Mouse (Mus musculus) gastrocnemius, postnatal 25 days (tissue): ENCODE measurements around the gene Alx3. TPM values are rescaled to one million over a fixed set of nuclear protein-coding genes. Genes with fewer than 3 reads are reported as not detected.
"Not testable (repeated sequence)": the region's sequence is repeated elsewhere in the genome, so short reads cannot be mapped to it uniquely, and the experiment has no call there.

Experiments
- DNase-seq: peaks from one replicate; pipeline ENCODE4 v3.0.0; 2022
- total RNA-seq, 2 experiments: library from RNA; stranded (reverse); gene quantifications; 1 replicate in 1 of 2; 2 replicates in 1 of 2; pipeline ENCODE4 v1.2.3; 2021

Gene Alx3
- total RNA-seq, 2 experiments from 2014 or later, result not detected

DNA sequence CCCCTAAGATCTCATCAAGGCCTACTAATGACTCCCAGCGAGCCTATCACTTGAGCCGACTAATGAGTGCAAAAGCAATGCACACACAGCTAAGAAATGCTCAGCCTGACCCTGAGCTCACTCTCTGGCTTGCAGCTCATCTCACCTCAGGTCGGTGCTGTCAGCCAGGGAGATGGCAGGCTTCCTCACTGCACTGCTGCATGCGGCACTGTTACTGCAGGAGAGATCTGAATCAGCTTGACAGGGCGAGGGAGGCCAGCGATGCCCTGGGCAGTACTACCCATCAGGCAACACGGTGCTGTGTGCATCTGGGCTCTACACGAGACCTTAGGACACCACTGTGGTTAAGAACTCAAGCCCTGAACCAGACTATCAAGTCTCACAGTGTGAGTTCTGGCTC is 30.7 kb downstream of the Alx3 start:
- DNase-seq, result no peak

- no peak for DNase-seq
Observed at GRCm38 (mm10) chr3:107626751-107627150, 31.9 kb downstream of the Alx3 start.

- DNase-seq, result no peak
Observed at GRCm38 (mm10) chr3:107627641-107628040, 32.8 kb downstream of the Alx3 start.

GRCm38 (mm10) chr3:107628551-107628950 is 33.7 kb downstream of the Alx3 start:
- DNase-seq, result no peak

- DNase-seq, result no peak
Observed at GRCm38 (mm10) chr3:107629411-107629810, 34.6 kb downstream of the Alx3 start.

DNA sequence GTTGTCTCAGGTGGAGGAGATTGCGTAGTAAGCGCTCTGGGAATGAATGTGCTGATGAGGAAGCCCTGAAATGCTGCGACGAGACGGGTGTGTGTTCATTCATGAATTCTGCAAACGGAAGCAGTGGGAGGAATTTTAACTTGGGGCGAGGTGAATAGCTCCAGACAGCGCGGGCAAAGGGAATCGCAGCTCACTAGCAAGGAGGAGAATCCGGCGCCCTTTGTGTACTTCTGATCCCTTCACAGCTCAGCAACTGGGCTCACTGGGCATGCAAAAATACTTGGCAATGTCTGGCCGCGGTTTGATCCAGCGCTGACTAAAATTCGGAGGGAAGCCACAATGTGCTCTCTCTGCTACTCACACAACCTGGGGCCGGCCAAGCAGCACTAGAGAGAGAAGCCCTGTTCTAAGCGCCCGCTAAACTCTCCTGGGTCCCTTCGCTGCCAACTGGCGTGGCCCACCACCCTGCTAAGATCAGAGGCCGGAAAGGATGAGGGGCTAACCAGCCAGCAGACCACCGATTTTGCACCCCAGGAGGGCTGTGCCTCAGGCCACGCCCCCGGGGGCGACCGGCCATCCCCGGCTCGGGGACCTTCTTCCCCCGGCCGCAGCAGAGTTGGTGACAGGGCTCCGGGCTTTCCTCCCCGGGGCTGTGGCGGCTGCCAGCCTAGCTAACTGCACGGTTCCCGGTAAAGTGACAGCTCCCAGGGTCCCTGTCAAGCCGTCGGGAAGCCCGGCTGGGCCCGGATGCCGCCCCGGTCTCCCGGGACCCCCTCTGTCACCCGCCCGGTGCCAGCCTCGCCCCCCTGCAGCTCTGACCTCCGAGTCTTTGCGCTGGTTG is 36.1 kb downstream of the Alx3 start, which contains the start of gene Gm10961:
Gm10961 (plus strand) TSS at position 641 of the 841 bp plus-strand sequence.
- DNase-seq, result peak; percentile 50

- peak; percentile 93 for DNase-seq
Observed at GRCm38 (mm10) chr3:107631523-107631958, 36.7 kb downstream of the Alx3 start, which contains the start of gene Strip1. TSS of gene Strip1 (minus strand) at chr3:107631694.

DNA sequence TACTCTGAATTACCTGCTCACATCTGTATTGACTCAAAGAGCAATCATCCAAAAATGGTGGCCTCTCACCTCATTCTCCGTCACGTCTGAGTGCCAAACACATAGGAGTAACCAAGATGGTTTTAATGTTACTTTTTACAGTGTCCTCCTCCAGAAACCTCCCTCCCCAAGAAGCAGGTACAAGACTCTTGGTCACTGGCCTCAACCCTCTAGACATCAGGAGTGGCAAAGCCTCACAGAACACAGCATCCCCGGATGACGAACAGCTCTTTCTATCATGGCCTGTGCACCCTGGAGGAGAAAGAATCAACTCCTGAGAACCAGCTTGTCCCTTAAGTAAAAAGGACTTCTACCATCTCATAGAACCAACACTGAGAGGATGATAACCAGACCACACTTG is 38.0 kb downstream of the Alx3 start:
- DNase-seq, result no peak

- no peak for DNase-seq
Observed at GRCm38 (mm10) chr3:107633906-107634305, 39.1 kb downstream of the Alx3 start.

DNA sequence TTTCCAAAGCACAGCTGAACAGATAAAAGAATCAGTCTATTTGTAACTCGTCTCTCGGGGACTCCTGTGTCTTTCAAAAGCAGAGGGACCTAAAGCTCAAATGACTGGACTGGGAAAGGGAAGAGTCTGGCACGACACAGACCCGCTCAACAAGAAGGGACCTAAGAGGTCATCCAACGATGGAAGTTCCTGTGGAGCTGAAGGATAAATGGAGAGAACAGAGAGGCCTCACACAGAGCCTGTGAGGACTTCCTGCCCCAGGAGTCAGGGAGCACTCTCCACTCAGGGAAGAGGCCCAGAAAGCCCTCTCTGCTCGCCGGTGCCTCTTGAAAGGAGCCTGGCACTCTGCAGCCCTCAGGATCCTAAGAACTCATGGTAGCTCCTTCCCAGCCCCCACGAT is 41.0 kb downstream of the Alx3 start:
- no peak for DNase-seq

GRCm38 (mm10) chr3:107636236-107636635 is 41.4 kb downstream of the Alx3 start:
- DNase-seq, result no peak

DNA sequence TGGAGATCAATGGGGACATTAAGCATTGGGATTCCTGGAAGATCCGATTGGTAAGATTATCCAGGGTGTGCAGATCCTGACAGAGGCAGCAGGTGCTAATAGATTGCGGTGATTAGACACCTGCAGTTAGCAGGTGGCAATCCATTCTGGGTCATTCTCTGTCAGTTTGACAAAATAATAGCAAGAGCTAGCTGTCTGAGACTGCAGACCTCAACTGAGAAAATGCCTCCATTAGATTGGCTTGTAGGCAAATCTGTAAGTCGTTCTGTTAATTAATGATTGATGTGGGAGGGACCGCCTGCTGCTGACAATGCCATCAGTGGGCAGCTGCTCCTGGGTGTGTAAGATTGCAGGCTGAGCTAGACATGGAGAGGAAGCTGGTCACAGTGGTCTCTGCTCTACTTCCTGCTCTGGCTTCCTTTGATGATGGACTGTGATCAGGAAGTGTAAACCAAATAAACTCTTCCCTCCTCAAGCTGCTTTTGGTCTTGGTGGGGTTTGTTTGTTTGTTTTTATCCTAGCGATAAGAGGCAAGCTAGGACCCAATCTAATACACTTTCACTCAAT is 42.9 kb downstream of the Alx3 start:
- no peak for DNase-seq

DNA sequence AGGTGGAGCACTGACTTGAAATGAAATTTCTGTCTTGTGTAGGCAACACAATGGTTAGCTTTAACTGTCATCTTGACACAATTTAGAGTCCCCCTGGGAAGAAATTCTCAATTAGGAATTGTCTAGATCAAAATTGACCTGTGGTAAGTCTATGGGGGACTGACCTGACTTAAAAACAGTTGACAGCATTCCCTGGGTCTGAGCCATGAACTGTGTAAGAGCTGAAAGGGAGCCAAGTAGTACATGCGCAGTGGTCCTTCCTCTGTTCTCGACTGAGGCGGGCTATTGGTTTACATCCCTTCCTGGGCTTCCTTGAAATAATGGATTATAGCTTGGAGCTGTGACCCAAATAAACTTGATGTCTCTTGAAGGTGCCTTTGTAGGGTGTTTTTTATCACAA is 52.1 kb downstream of the Alx3 start:
- no peak for DNase-seq

DNA sequence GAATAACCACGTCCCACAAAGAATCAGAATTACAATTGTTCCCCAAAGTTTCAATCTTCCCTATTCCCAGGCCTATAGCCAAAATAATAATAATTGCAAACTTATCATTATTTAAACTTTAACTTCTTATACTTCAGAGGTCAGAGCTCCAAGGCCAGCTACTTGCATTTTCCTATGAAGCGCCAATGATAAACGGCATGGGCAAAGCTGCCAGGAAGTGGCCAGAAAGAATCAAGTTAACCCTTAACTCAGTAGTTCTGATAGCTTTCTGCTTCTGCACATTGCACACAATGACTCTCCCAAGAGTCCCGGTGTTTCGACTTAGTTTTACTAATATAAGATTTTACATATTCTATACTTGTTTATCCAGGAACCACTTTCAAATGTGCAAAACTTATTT is 55.4 kb downstream of the Alx3 start:
- DNase-seq, result not testable (repeated sequence)

GRCm38 (mm10) chr3:107652968-107653367 is 58.1 kb downstream of the Alx3 start:
- no peak for DNase-seq

DNA sequence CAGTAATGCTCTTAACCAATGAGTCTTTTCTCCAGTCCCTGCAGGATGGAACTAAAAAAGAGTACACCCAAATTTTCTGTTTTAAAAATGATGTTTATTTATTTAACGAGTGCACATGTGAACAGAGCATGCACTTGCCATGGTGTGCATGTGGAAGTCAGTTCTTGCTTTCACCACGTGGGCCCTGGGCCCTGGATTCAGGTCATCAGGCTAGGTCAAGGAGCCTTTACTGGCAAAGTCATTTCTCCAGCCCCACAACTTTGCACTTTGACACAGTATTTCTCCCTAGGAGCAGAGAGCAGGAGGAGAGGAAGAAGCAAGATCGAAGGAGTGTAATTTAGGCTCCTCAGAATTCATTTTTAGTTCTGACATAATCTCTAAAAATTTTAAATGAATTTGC is 60.0 kb downstream of the Alx3 start:
- DNase-seq, result no peak

Other genes with a start within 250 kb of the Alx3 start
- 10 to 100 TPM; 87.0 to 94.0 TPM for gene Kcnc4, start 135.5 kb upstream of the Alx3 start, total RNA-seq
- gene Slc6a17, start 77.0 kb upstream of the Alx3 start, total RNA-seq, result under 1 TPM; 0.41 to 0.46 TPM
- gene Ubl4b, start 40.0 kb upstream of the Alx3 start, total RNA-seq, result not detected
- gene Gm10961, start 36.3 kb downstream of the Alx3 start, total RNA-seq, result not detected
- gene Strip1, start 36.7 kb downstream of the Alx3 start, total RNA-seq, result 10 to 100 TPM; 15.4 to 16.3 TPM
- gene Ahcyl1, start 101.5 kb downstream of the Alx3 start, total RNA-seq, result 10 to 100 TPM; 30.7 to 31.8 TPM
- 10 to 100 TPM in 1 of 2 experiments, 1 to 10 TPM in 1; 9.5 to 10.6 TPM for gene Csf1, start 165.4 kb downstream of the Alx3 start, total RNA-seq